Mouse (Mus musculus) urinary bladder, postnatal 36 days (tissue): ENCODE results near the gene Vmn2r11.
"Not testable (repeated sequence)": the region's sequence is repeated elsewhere in the genome, so short reads cannot be mapped to it uniquely, and the experiment has no call there.

Experiments
- DNase-seq, 2 experiments: peaks; one replicate each; pipeline ENCODE4 v3.0.0; 2022; ENCODE audit warnings: low spot score in 2 of 2, mixed read lengths in 1 of 2

The Vmn2r11 gene

GRCm38 (mm10) chr5:109059469-109059868 is at the start of gene Vmn2r11:
Vmn2r11 (minus strand) TSS chr5:109059569.
- not testable (repeated sequence) for DNase-seq

- not testable (repeated sequence) for DNase-seq
These were observed 38.5 kb upstream of the Vmn2r11 start, which contains the start of gene Vmn2r12 for GRCm38 (mm10) chr5:109097850-109098249. Vmn2r12 (minus strand) TSS chr5:109097950.

GRCm38 (mm10) chr5:109096482-109096881 is 37.1 kb upstream of the Vmn2r11 start:
- not testable (repeated sequence) for DNase-seq

- not testable (repeated sequence) for DNase-seq
These were observed 12.6 kb upstream of the Vmn2r11 start for GRCm38 (mm10) chr5:109072016-109072415.

GRCm38 (mm10) chr5:109055286-109055685 is 4.1 kb downstream of the Vmn2r11 start:
- DNase-seq: no peak

- DNase-seq: no peak
These were observed 26.8 kb downstream of the Vmn2r11 start for GRCm38 (mm10) chr5:109032591-109032990.

GRCm38 (mm10) chr5:109006427-109006826 is 52.9 kb downstream of the Vmn2r11 start, which contains the start of gene Vmn2r10:
Vmn2r10 (minus strand) TSS chr5:109006527.
- DNase-seq: not testable (repeated sequence)
